Mouse (Mus musculus) hindbrain, embryonic 10.5 days (tissue): ENCODE results near the gene Rnf2. TPM values are rescaled to one million over a fixed set of nuclear protein-coding genes. Genes with fewer than 3 reads are reported as not detected.
A peak's percentile ranks its signal among the peaks of the same experiment; 100 is the strongest.

Experiments used
- DNase-seq: peaks from one replicate; pipeline ENCODE4 v3.0.0-alpha.2; 2017; ENCODE audit warnings: low spot score
- H3K27ac ChIP-seq: fragments of 300-500 bp; sonication (generic); 2 replicates; pipeline ENCODE4 v1.5.1; 2016; ENCODE audit warnings: mild to moderate bottlenecking, moderate library complexity
- H3K27me3 ChIP-seq: fragments of 300-500 bp; sonication (generic); 2 replicates; pipeline ENCODE4 v1.6.1; 2016; ENCODE audit warnings: mild to moderate bottlenecking; ENCODE audit not compliant: poor library complexity, insufficient read depth, severe bottlenecking
- H3K36me3 ChIP-seq: fragments of 300-500 bp; sonication (generic); 2 replicates; pipeline ENCODE4 v1.6.1; 2016; ENCODE audit warnings: mild to moderate bottlenecking, moderate library complexity
- H3K4me1 ChIP-seq: fragments of 300-500 bp; sonication (generic); replicated peaks from 2 replicates; pipeline ENCODE4 v1.6.1; 2016; ENCODE audit warnings: mild to moderate bottlenecking
- H3K4me3 ChIP-seq: fragments of 300-500 bp; sonication (generic); 2 replicates; pipeline ENCODE4 v1.5.1; 2016; ENCODE audit warnings: mild to moderate bottlenecking, moderate library complexity
- H3K9me3 ChIP-seq: fragments of 300-500 bp; sonication (generic); 2 replicates; pipeline ENCODE4 v1.6.1; 2016; ENCODE audit warnings: mild to moderate bottlenecking, moderate library complexity
- WGBS: fragments of 180-500 bp; shearing (Covaris S2); methylation state at CpG from one replicate; pipeline ENCODE4 v1.1.7; 2016; 5-methylcytosine and 5-hydroxymethylcytosine counted together
- polyA plus RNA-seq: library from polyadenylated mRNA; unstranded; fragments of >200 nt; fragmentation: Nextera tagmentation; extraction: Ambion mirVana; gene quantifications from 2 replicates; pipeline ENCODE4 v1.2.1, GENCODE M21; 2016

Gene Rnf2
- polyA plus RNA-seq, 1 experiment from 2014 or later, result 102 TPM

DNA sequence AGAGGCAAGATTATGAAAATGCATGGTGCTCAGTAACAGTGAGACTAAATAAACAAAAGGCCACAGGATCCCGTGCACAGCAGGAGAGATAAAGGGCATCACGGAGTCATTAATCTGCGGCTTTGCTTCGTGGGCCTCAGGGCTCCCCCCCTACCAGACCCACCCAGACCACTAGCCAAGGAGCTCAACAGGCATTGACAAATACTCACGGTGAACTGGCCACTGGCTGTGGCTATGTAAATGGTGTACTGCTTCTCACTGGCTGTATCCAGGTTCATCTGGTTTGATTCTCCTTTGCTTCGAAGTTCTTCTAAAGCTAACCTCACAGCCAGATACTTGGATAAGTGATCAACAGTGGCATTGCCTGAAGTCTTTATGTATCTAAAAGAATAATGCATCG lies 29.3 kb downstream of the Rnf2 start:
- Histone ChIP-seq H3K4me1 (no peaks in the 10 kb centered on the region), H3K4me3 (no peak overlapping the region), H3K27ac (no peak overlapping the region), H3K27me3 (no peaks in the 10 kb centered on the region), H3K9me3 (no peaks in the 10 kb centered on the region), H3K36me3 (peaks cover 94% of the 10 kb centered on the region)
- no peak for DNase-seq
- WGBS, result 66% methylated on average over 7 of the region's 7 CpGs

GRCm38 (mm10) chr1:151466571-151466970 lies 34.2 kb downstream of the Rnf2 start:
- no peak overlapping the region for H3K27ac ChIP-seq
- H3K9me3 ChIP-seq, result no peaks in the 10 kb centered on the region
- DNase-seq, result no peak
- H3K36me3 ChIP-seq, result peaks cover 59% of the 10 kb centered on the region
- H3K4me3 ChIP-seq, result no peak overlapping the region
- 91% methylated on average over 4 of the region's 4 CpGs for WGBS
- no peaks in the 10 kb centered on the region for H3K27me3 ChIP-seq
- H3K4me1 ChIP-seq, result no peaks in the 10 kb centered on the region

GRCm38 (mm10) chr1:151464914-151465313 lies 35.8 kb downstream of the Rnf2 start:
- Histone ChIP-seq H3K27ac (no peak overlapping the region), H3K27me3 (no peaks in the 10 kb centered on the region), H3K36me3 (peaks cover 56% of the 10 kb centered on the region), H3K4me3 (no peak overlapping the region), H3K4me1 (no peaks in the 10 kb centered on the region), H3K9me3 (no peaks in the 10 kb centered on the region)
- 55% methylated on average over 4 of the region's 4 CpGs for WGBS
- no peak for DNase-seq

DNA sequence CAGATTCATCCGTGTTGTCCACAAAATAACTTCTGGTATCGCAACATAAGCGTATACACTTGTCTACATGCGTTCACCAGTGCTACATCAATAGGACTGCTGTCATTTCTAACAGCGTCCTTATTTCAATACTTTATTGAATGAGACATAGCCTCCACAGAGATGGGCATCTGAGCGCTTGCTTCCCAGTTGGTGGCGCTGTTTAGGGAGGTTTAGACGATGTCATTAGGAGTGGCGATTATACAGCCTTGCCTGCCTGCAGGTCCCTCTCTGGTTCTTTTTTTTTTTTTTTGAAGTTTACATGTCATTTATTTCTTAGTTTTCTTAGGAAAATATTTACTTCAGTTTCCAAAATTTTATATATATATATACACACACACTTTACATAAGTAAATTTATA lies 39.5 kb downstream of the Rnf2 start:
- no peak for DNase-seq
- H3K27ac ChIP-seq, result no peak overlapping the region
- H3K36me3 ChIP-seq, result peaks cover 60% of the 10 kb centered on the region
- 81% methylated on average over 9 of the region's 9 CpGs for WGBS
- no peaks in the 10 kb centered on the region for H3K4me1 ChIP-seq
- H3K9me3 ChIP-seq, result no peaks in the 10 kb centered on the region
- H3K27me3 ChIP-seq, result no peaks in the 10 kb centered on the region
- no peak overlapping the region for H3K4me3 ChIP-seq

DNA sequence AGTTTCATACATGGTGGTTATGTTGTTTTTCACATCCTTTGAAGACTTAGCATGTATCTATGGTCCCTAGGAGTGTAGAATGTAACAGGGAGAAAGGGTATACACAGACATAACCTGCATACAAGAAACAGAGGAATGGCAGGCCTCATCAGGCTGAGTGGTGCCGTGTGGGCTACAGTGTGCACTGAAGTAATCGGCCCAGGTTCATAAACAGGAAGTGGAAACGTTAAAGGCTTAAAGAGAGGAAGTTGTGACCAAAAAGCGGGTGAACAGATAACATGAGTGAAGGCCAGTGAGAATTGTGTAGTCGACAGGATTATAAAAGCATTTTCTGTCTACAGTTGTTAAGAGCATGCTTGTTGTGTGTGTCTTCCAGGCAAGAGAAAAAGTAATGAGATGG lies 43.7 kb downstream of the Rnf2 start:
- H3K4me1 ChIP-seq, result no peaks in the 10 kb centered on the region
- H3K27ac ChIP-seq, result no peak overlapping the region
- H3K9me3 ChIP-seq, result no peaks in the 10 kb centered on the region
- no peaks in the 10 kb centered on the region for H3K27me3 ChIP-seq
- H3K36me3 ChIP-seq, result peaks cover 90% of the 10 kb centered on the region
- no peak for DNase-seq
- H3K4me3 ChIP-seq, result no peak overlapping the region
- 91% methylated on average over 5 of the region's 5 CpGs for WGBS

- H3K9me3 ChIP-seq, result no peaks in the 10 kb centered on the region
- no peak overlapping the region for H3K4me3 ChIP-seq
- H3K36me3 ChIP-seq, result peaks cover 98% of the 10 kb centered on the region
- DNase-seq, result no peak
- no peaks in the 10 kb centered on the region for H3K4me1 ChIP-seq
- no peak overlapping the region for H3K27ac ChIP-seq
- WGBS, result 95% methylated on average over 11 of the region's 11 CpGs
- H3K27me3 ChIP-seq, result no peaks in the 10 kb centered on the region
Observed at GRCm38 (mm10) chr1:151451946-151452345, 48.8 kb downstream of the Rnf2 start.

DNA sequence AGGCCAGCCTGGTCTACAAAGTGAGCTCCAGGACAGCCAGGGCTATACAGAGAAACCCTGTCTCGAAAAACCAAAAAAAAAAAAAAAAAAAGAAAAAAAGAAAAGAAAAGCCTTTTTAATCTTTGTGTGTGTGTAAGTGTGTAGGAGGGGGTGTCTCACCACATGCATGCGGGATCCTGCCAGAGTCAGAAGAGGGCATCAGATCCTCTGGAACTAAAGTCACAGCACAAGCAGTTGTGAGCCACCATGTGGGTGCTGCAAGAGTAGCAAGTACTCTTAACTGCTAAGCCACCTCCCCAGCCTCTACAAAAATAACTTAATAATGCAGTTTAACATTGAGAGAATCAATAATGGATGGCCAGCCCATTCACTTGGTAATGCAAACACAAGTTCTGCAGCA lies 49.9 kb downstream of the Rnf2 start:
- DNase-seq, result no peak
- Histone ChIP-seq H3K27me3 (no peaks in the 10 kb centered on the region), H3K4me3 (no peak overlapping the region), H3K9me3 (no peaks in the 10 kb centered on the region), H3K4me1 (no peaks in the 10 kb centered on the region), H3K36me3 (peaks cover 98% of the 10 kb centered on the region), H3K27ac (no peak overlapping the region)
- 92% methylated on average over 2 of the region's 2 CpGs for WGBS

DNA sequence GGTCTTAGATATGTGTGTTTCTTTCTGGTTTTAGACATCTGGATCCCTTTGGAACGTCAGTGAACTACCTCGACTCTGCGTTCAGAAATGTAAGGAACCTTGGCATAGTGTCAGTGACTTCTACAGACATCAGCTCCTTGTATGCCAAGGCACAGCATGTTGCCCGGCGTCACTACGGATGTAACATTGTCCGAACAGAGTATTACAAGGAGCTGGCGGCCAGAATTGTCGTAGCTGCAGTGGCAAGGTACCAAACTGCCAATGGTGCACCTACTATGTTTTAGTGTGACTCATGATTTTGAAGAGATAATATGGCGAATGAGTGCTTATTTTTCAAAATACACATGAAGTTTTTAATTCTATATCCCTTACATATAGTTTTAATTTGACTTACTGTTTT lies 50.9 kb downstream of the Rnf2 start:
- DNase-seq, result no peak
- no peak overlapping the region for H3K4me3 ChIP-seq
- WGBS, result 97% methylated on average over 10 of the region's 10 CpGs
- no peaks in the 10 kb centered on the region for H3K4me1 ChIP-seq
- H3K36me3 ChIP-seq, result peaks cover 99% of the 10 kb centered on the region
- no peaks in the 10 kb centered on the region for H3K27me3 ChIP-seq
- H3K27ac ChIP-seq, result no peak overlapping the region
- no peaks in the 10 kb centered on the region for H3K9me3 ChIP-seq

DNA sequence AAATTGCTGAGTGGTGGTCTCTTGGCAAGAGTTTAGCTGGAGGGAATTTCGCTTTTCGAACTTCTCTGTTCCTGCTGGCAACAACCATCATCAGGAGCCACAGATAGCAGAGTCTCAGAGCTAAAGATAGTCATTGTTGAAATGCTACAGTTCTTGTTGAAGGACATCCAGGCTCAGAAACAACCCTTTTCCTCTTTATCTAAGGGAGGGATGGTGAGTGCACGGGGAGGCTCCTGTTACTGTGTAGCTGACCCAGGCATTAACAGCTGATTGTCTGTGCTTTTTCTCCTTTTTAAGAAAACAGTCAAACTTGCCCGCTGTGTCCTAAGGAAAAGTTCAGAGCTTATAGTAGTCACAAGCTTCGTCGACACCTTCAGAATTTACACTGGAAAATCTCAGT lies 65.3 kb downstream of the Rnf2 start:
- no peak overlapping the region for H3K4me3 ChIP-seq
- H3K36me3 ChIP-seq, result peaks cover 73% of the 10 kb centered on the region
- DNase-seq, result no peak
- H3K27me3 ChIP-seq, result no peaks in the 10 kb centered on the region
- H3K27ac ChIP-seq, result no peak overlapping the region
- no peaks in the 10 kb centered on the region; the same call in 1 of the 2 replicates for H3K4me1 ChIP-seq
- no peaks in the 10 kb centered on the region for H3K9me3 ChIP-seq
- WGBS, result 92% methylated on average over 6 of the region's 6 CpGs

DNA sequence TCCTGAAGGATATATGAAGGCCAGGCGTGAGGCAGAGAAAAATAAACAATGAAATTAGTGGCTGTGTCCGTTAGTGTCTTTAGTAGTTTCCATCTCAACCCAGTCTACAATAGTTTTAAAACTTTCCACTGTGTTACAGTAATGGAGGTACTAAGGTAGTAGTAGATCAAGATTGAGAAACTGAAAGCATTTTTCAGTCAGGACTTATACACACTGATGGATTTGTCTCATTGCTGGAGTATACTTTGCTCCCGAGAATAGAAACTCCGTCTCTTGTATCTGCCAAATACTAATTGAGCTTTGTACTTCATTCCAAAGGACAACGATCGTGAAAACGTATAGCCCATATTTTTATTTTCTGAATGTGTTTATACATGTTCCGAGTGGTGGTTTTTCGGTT lies 71.4 kb downstream of the Rnf2 start:
- DNase-seq, result no peak
- WGBS, result 54% methylated on average over 9 of the region's 9 CpGs
- H3K9me3 ChIP-seq, result no peaks in the 10 kb centered on the region
- peaks cover 19% of the 10 kb centered on the region for H3K4me1 ChIP-seq
- H3K27me3 ChIP-seq, result no peaks in the 10 kb centered on the region
- peak overlapping the region; percentile 97 for H3K27ac ChIP-seq
- peaks cover 12% of the 10 kb centered on the region for H3K36me3 ChIP-seq
- H3K4me3 ChIP-seq, result peak overlapping the region; percentile 93

GRCm38 (mm10) chr1:151428263-151429221 lies 72.2 kb downstream of the Rnf2 start, which contains the start of the genes Swt1 and Trmt1l:
Swt1 (minus strand) TSS chr1:151428455.
Trmt1l (plus strand) TSS chr1:151428542.
- peak; percentile 97 for DNase-seq
- Histone ChIP-seq H3K4me3 (peak within 1 kb of the TSS; percentile 93), H3K27ac (peak within 1 kb of the TSS; percentile 97), H3K36me3 (peaks cover 4% of the 10 kb centered on the region), H3K27me3 (no peaks in the 10 kb centered on the region), H3K9me3 (no peaks in the 10 kb centered on the region), H3K4me1 (peaks cover 19% of the 10 kb centered on the region)
- WGBS, result under 1% methylated on average over 74 of the region's 74 CpGs

GRCm38 (mm10) chr1:151427888-151428262 lies 72.9 kb downstream of the Rnf2 start:
- H3K36me3 ChIP-seq, result no peaks in the 10 kb centered on the region
- peaks cover 19% of the 10 kb centered on the region for H3K4me1 ChIP-seq
- peak overlapping the region; percentile 93 for H3K4me3 ChIP-seq
- H3K9me3 ChIP-seq, result no peaks in the 10 kb centered on the region
- under 1% methylated on average over 26 of the region's 26 CpGs for WGBS
- no peaks in the 10 kb centered on the region for H3K27me3 ChIP-seq
- H3K27ac ChIP-seq, result peak overlapping the region; percentile 97
- DNase-seq, result no peak

- no peaks in the 10 kb centered on the region for H3K27me3 ChIP-seq
- no peak overlapping the region for H3K27ac ChIP-seq
- WGBS, result 36% methylated on average over 7 of the region's 7 CpGs
- H3K36me3 ChIP-seq, result peaks cover 4% of the 10 kb centered on the region
- peaks cover 19% of the 10 kb centered on the region for H3K4me1 ChIP-seq
- no peaks in the 10 kb centered on the region for H3K9me3 ChIP-seq
- no peak for DNase-seq
- H3K4me3 ChIP-seq, result peak overlapping the region; percentile 93
Observed at GRCm38 (mm10) chr1:151426947-151427600, 73.7 kb downstream of the Rnf2 start.
